In genomic region chr2:33659288-33659629, GRCm38 (mm10) we compare ENCODE assay signal across 9 mouse cellular contexts. TPM values are rescaled to one million over a fixed set of nuclear protein-coding genes. Genes with fewer than 3 reads are reported as not detected.
A peak's percentile ranks its signal among the peaks of the same experiment; 100 is the strongest.
DNase-seq lines count a peak whose midpoint lies in the region; ATAC-seq lines count a peak whose summit lies in the region.
"Had no signal": no experiment of that assay in that cellular context is flagged by ENCODE, and none has a peak within 500 bp of the region (broad histone marks: within the 10 kb centered on the region; RNA-seq: fewer than 3 reads in every experiment).

No protein-coding gene starts in this region.

- 7% methylated on average over 7 of the region's 7 CpGs for WGBS in limb, embryonic 10.5 days
- 1% methylated on average over 7 of the region's 7 CpGs for WGBS in midbrain, embryonic 14.5 days

- no peaks in the 10 kb centered on the region for H3K9me3 ChIP-seq in limb, embryonic 10.5 days (replicated peaks)
- H3K9me3 ChIP-seq in midbrain, embryonic 14.5 days (ENCODE audit: control insufficient read depth, low read length): no peaks in the 10 kb centered on the region

- ATAC-seq in granulocyte monocyte progenitor cell, adult 5-6 weeks (replicated peaks; ENCODE audit: poor library complexity, severe bottlenecking): peak; percentile 37
- ATAC-seq in midbrain, embryonic 14.5 days (ENCODE audit: low FRiP score, low TSS enrichment): no peak
- ATAC-seq in activated CD4-positive, CD25-positive, alpha-beta regulatory T cell, adult 4 months: no peak

- peak; percentile 14 for DNase-seq in thymus, postnatal 25 days
- DNase-seq in thymus, postnatal 36 days: no peak
- DNase-seq in limb, embryonic 10.5 days (ENCODE audit: low spot score): no peak
- peak; percentile 71 for DNase-seq in midbrain, embryonic 14.5 days
- DNase-seq in urinary bladder, adult 2 months (ENCODE audit: low spot score): no peak
- no peak for DNase-seq in testis, postnatal 10 days (ENCODE audit: low spot score)

- H3K27ac ChIP-seq in limb, embryonic 10.5 days: peak overlapping the region; percentile 73
- no peak overlapping the region for H3K27ac ChIP-seq in midbrain, embryonic 14.5 days (replicated peaks; ENCODE audit: low read depth, low read length)

- peak overlapping the region; percentile 39 for H3K4me3 ChIP-seq in limb, embryonic 10.5 days
- no peak overlapping the region for H3K4me3 ChIP-seq in midbrain, embryonic 14.5 days (replicated peaks; ENCODE audit: low read depth, low read length)

- no peaks in the 10 kb centered on the region for H3K27me3 ChIP-seq in limb, embryonic 10.5 days (ENCODE audit: low read depth, poor library complexity, severe bottlenecking)
- H3K27me3 ChIP-seq in midbrain, embryonic 14.5 days (ENCODE audit: control insufficient read depth, insufficient read depth, low read length): no peaks in the 10 kb centered on the region

- peaks cover 18% of the 10 kb centered on the region for H3K4me1 ChIP-seq in limb, embryonic 10.5 days
- no peaks in the 10 kb centered on the region for H3K4me1 ChIP-seq in midbrain, embryonic 14.5 days (ENCODE audit: control insufficient read depth, insufficient read depth, low read length)

- H3K9ac ChIP-seq in midbrain, embryonic 14.5 days (replicated peaks; ENCODE audit: low read length): no peak overlapping the region; the same call in 1 of the 2 replicates

- peak overlapping the region; percentile 41 for H3K4me2 ChIP-seq in midbrain, embryonic 14.5 days (ENCODE audit: low read length)

- no peaks in the 10 kb centered on the region for H3K36me3 ChIP-seq in limb, embryonic 10.5 days
- H3K36me3 ChIP-seq in midbrain, embryonic 14.5 days (ENCODE audit: control insufficient read depth, insufficient read depth, low read length): no peaks in the 10 kb centered on the region

RNA-seq across cellular contexts. Expression of gene Lmx1b, which starts 18.9 kb away (rescaled TPM):
- not detected in 2 replicates for total RNA-seq in granulocyte monocyte progenitor cell, adult 5-6 weeks (2014; fragmentation: Nextera tagmentation)
- not detected in 2 replicates for total RNA-seq in granulocyte monocyte progenitor cell, adult 5-6 weeks (2017)
- polyA plus RNA-seq in limb, embryonic 10.5 days (2016; fragmentation: Nextera tagmentation; extraction: Ambion mirVana): 11.0 and 13.9 TPM in 2 replicates
- 1.7 and 2.3 TPM in 2 replicates for polyA plus RNA-seq in midbrain, embryonic 14.5 days (2014; fragmentation: Nextera tagmentation; extraction: Ambion mirVana)
- polyA plus RNA-seq in urinary bladder, adult 2 months (2012; rRNA removed): 0.12 and 0.38 TPM in 2 replicates
- polyA plus RNA-seq in activated CD4-positive, CD25-positive, alpha-beta regulatory T cell, adult 4 months (2017; shearing (Covaris generic)): not detected
- total RNA-seq: liver, adult 2 months had no signal
- polyA plus RNA-seq: liver, adult 2 months had no signal

Comparison
In these comparisons a context has a peak if more than half of its experiments do, and no peak if none do; other contexts are left out.
1. DNase-seq: peak in thymus, postnatal 25 days (single experiment) and midbrain, embryonic 14.5 days (single experiment); none in thymus, postnatal 36 days (0 of 2), limb, embryonic 10.5 days (single experiment), urinary bladder, adult 2 months (single experiment) and testis, postnatal 10 days (single experiment).